Mouse (Mus musculus) retina, postnatal 1 day (tissue): ENCODE data around the gene Kif11.

Source experiments
- DNase-seq: peaks from one replicate; pipeline ENCODE4 v3.0.0-alpha.2; 2012

Gene Kif11

DNA sequence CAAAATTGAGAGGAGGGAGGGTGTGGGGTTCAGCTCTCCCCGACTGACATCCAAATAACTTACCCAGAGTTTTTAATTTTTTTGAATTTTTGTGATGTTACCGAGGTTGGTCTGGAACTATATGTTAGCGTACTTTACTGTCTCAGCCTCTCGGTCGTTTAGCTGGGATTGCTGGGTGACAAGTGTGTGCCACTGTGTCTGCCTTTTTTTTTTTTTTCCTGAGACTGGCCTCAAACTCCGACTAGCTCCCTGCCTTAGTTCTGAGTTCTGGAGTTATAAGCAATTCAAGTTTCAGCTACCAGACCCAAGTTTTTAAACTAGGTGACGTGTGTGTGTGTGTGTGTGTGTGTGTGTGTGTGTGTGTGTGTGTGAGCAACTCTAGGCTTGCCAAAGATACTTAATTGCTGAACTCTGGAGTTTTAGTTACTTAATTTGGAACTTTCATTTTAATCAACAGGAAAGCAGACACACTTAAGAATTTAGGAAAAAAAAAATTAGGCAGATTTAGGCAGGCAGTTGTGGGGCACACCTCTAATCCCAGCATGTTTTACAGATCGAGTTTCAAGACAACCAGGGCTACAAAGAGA lies 1.3 kb downstream of the Kif11 start:
- DNase-seq = no peak

- DNase-seq = no peak
Observed at GRCm38 (mm10) chr19:37378816-37379215, 2.6 kb downstream of the Kif11 start.

DNA sequence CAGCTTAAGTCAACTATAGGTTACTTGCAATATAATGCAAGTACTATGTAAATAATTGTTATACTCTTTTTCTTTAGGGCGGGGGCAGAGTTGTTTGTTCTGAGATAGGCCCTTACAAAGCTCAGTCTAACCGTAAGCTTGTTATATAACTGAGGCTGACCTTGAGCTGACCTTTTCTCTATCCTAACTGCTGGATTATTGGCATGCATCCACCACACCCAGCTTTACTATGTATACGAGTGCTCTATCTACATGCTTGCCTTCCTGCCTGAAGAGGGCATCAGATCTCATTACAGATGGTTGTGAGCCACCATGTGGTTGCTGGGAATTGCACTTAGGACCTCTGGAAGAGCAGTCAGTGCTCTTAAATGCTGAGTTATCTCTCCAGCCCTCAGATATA lies 9.9 kb downstream of the Kif11 start:
- no peak for DNase-seq

GRCm38 (mm10) chr19:37391869-37392268 lies 15.7 kb downstream of the Kif11 start:
- DNase-seq = no peak

GRCm38 (mm10) chr19:37396279-37396678 lies 20.1 kb downstream of the Kif11 start:
- DNase-seq = no peak

DNA sequence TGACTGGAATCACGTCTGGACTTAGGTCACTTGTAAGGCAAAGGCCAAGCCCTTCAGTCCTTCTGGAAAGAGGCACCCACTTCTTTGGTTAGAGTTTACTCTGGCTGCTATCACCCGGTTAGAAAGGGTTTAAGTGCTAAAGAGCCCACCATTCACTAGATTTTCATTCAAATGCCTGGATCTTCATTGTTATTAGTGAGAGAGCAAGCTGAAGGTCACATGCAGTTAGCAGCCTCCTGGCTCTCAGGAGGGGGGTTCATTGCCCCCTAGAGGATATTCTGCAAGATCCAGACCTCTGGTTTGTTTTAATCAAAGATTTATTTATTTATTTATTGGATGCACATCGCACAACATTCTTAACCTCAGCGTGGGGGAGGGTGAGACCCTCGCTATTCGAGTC lies 24.7 kb downstream of the Kif11 start:
- no peak for DNase-seq

DNA sequence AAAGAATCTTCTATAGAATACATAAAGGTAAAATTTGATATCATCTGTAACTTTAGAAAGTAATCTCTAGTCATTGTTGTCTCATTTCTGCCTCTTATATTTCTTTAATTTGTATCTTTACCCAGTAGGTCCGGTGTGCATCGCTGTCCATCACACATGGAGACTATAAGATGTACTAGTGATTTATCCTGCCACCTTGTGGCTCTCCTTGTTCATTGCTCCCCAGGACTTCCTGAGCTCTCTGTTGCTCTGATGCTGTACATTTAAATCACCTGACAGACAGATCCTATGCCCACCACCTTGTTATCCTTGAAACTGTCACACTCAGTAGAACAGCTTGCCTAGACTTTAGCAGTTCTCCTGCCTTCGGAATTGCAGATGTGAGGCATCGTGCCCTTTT lies 42.1 kb downstream of the Kif11 start:
- peak; percentile 45 for DNase-seq

DNA sequence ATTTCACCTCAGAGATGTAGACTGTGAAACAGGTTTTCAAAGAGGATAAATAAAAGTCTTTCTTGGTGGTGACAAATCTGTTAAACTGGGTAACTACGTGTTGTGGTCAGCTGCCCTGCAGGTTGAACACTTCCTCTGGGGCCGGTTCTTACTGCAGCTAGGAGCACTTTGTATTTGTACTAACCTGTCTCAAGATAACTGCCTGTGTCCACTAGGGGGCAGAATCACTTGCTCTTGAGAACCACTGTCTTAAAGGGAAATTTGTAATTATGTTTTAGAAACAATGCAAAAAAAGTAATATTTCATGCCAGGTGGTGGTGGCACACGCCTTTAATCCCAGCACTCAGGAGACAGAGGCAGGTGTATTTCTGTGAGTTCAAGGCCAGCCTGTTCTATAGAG lies 43.4 kb downstream of the Kif11 start:
- DNase-seq = peak; percentile 71

GRCm38 (mm10) chr19:37428589-37428988 lies 52.4 kb downstream of the Kif11 start:
- DNase-seq = no peak

DNA sequence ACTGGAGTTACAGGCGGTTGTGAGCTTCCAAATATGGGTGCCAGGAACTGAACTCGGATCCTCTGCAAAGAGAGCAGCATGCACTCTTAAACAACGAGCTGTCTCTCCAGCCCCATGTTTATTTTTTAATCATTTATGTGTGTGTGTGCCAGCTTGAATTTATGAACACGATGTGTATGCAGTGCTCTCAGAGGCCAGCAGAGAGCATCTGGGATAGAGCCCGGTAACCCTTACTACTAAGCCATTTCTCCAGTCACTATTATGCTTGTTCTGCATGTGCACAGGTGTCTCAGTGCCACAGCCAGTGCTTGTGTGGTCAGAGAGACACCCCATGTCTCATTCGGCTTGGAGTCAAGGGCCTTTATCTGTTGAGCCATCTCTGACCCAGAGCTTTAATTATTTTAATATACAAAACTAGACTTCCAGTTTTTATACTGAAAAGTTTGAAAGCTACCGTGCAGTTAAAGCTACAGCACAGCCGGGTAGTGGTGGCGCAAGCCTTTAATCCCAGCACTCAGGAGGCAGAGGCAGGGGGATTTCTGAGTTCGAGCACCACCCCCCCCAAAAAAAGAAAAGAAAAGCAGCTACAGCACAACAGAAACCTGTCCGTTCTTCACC lies 55.0 kb downstream of the Kif11 start:
- no peak for DNase-seq

- DNase-seq = no peak
Observed at GRCm38 (mm10) chr19:37432868-37433570, 56.8 kb downstream of the Kif11 start.

DNA sequence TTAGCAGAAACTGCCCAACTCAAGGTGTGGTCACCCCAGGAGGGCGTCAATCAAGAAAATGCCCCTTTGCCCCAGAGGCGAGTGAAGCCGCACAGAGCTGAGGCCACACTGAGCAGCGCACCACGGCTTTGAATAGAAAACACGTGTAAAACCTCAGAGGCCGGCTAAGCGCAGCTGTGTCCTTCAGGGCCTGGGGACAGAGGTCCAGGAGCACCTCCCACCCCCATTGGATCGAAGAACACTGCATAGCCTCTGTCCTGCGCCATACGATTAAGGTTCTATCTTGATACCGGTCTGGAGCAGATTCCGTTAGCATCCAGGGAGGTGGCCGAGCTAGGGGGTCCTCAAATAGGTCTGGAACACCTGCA lies 57.7 kb downstream of the Kif11 start:
- DNase-seq = peak; percentile 27

DNA sequence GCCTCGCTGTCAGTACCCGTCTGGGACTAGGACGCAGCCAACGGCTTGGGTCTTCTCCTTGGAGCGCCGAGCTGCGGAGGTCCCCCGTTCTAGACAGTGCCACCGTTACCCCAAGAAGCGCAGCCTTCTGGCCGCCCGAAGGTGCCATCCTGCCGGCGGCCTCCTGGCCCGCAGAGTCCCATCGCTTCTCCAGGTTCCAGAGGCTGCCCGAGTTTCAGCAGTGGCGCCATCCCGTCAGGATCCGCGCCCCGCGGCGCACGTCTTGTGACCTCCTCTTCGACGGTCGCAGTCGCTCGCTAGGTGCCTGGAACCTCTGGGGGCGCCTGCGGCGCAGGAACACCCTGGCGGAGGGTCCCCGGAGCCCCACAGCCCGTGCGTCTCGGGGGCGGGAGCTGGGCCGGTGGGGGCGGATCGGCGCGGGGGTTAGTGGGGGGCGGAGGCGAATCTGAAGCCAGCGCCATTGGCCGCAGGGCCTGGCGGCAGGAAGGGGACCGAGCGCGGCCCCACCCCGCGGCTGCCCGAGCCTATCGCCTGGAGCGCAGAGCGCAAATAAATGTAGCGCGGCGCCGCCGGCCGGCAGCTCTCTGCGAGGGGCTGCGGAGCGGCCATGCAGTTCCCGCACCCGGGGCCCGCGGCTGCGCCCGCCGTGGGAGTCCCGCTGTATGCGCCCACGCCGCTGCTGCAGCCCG lies 58.2 kb downstream of the Kif11 start, which contains the start of gene Hhex:
Hhex (plus strand) TSS at position 548 of the 689 bp plus-strand sequence.
- peak; percentile 64 for DNase-seq

DNA sequence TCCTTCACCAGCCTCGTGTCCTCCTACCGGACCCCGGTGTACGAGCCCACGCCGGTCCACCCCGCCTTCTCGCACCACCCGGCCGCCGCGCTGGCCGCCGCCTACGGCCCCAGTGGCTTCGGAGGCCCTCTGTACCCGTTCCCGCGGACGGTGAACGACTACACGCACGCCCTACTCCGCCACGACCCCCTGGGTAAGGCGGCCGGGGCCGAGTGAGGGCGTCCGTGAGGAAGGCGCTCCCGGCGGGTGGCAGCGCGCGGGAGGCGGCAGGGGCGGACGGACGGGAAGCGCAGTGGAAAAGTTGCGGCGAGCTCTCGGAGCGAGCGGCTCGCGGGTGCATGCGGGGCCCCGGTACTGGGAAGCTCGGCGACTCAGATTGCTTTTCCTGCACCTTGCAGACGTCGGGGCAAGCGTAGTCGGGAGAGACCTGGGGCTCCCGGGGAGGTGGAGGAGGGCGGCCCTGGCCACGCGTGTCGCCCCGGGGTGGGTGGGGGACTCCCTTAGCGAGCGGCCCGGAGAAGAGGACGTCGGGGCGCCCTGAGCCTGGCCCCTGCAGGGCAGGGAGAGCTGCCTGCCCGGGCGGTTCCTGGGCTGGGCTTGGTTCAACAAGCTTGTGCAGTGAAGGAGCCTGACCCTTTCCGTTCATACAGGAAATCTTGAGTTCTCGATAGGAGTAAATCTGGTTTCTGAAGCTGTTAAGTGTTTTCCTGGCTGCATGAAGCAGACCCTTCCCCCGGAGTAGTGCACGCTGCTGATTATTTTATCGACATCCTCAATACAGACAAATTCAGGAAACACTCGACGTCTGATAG lies 59.0 kb downstream of the Kif11 start:
- DNase-seq = peak; percentile 46

DNA sequence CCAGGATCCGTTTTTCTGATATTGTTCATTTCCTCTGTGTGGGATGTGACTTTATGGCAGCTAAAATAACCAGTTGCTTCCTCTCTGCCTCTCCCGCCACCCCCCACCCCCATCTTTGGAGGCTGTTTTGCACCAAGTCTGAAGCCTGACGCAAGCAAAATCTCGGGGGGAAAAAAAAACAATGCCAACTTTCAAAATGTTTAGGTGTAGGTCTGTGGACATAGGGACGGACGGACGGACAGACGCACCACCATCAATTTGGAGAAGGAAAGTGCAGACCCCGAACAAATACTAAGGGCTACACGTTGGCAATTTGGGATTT lies 59.6 kb downstream of the Kif11 start:
- DNase-seq = no peak

DNA sequence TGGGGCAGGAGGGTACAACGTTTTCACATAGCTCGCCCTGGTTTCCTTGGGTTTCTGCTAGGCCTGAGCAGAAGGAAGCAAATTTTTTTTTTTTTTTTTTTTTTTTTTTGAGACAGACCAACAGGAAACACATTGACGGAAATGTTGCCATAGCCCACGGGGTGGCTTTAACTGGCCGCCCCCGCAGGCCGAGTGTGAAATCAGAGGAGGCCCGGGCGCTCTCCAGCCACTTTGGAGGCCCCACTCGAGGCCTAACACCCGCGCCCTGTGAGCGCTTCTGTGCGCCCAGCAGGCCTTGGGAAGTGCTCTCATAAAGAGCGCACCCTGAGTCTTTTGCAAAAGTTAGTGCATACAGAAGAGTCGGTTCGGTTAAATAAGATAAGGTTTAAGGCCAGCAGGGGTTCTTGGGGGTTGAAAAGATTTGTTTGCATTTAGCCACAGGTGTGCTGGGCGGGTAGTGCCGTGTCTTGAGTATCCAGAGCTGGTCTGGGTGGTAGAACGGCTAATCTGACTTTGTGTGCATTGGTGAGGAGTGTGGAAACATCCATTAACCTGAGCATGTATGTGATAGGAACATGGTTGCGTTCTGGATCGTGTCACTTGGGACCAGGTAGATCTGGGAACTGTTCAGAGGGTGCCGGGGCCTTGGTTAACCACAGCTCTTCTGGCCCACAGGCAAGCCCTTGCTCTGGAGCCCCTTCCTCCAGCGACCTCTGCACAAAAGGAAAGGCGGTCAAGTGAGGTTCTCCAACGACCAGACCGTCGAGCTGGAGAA lies 60.5 kb downstream of the Kif11 start:
- no peak for DNase-seq

- DNase-seq = no peak
Observed at GRCm38 (mm10) chr19:37437289-37437606, 61.0 kb downstream of the Kif11 start.

- no peak for DNase-seq
Observed at GRCm38 (mm10) chr19:37440181-37440580, 64.0 kb downstream of the Kif11 start.

GRCm38 (mm10) chr19:37440708-37441475 lies 64.7 kb downstream of the Kif11 start:
- DNase-seq = no peak

DNA sequence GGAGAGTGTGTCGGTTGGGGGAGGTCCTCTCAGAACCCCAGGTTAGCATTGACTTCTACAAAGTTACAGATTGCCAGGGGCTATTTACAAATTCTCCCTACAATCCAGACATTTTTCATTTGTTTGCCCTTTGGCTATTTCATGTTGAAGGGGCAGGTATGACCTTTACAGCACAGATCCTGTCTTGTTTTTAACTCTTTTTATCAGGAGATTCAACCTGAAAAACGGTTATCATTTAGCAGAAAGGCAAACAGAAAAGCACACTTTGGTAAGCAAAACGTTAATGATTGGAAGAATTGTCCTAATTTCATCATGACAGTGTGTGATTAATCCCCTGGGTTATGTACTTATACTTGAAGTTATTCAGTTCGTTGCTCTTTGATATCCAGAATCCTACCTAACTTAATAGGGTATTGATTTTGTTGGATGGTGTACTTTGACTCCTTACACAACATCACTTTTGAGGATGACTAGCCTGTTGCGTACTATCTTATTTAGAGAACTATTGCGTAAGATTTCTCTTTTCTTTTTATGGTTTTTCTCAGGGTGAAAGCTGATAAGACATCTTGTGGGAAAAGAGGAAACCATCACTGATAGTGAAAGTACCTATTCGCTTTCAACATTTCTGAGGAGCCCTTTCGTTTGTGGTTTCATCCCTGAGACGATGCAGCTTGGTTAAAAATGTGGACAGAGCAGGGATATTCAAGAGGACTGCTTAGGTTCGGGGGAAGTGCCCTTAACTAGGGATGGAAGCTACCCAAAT lies 66.5 kb downstream of the Kif11 start:
- no peak for DNase-seq

DNA sequence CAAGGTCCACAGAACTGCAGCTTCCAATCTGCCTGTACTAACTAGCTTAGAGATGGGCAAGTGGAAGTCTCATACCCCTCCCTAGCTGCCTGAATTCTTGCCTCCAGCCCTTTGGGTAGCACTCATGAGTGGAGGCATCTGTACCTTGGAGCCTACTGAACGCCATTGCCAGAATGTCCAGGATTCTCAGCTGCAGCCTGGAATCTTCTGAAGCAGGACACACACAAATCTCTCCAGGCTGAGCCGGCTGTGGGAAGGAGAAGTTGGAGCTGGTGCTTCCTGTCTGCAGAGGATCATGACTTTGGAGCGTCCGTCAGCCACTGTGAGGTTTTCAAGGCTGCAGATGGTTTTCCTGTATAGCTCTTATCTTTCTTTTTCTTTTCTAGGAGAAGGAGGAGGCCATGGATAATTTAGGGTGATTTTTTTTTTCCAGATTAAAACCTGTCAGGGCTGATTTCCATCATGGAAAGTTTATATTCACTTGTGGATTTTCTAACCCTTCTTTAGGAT lies 67.5 kb downstream of the Kif11 start:
- no peak for DNase-seq
